Mouse (Mus musculus): ENCODE data around the gene Klhl3. TPM values are rescaled to one million over a fixed set of nuclear protein-coding genes. Genes with fewer than 3 reads are reported as not detected.
A peak's percentile ranks its signal among the peaks of the same experiment; 100 is the strongest.
"Not testable (repeated sequence)": the region's sequence is repeated elsewhere in the genome, so short reads cannot be mapped to it uniquely, and the experiment has no call there.

Klhl3 gene
- total RNA-seq (2021) = 10 to 100 TPM; 45.2 to 47.4 TPM

DNA sequence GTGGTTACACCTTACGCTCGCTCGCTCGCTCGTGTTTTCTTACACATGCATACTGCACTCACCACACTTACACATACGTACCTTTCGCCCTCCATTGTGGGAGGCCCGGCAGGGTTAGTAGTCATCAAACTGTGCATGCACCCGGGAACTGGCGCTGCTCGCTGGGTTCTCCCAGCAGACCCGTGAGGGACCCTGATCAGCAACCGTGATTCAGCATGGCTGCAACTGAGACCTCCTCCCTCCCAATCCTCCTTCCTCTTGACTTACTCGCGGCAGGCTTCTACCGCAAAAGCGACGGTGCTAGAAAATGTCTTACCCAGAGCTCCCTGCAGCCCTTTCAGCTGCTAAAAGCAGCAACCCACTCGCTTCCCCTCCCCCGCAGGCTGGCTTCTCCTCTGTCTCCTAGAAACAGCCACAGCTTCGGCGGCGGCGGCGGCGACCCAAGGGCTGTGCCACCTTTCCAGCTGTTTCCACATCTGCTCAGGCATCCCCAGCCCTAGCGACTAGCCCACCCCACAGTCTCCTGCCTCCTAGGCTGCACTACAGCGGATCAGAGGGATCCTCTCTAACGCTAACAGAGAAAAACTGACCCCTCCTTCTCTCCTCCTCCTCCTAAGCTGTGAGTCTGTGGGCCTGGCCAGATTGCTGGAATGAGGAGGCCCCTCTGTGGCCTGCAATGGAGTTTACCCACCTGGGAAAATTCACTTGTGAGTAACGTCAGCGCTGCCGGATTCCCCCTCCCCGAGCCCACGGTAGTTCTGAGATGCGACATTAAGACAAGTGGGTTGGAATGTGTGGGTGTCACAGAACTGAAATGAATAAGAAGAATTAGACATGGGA, at the start of gene Klhl3:
Gene Klhl3, minus strand, starts transcription at position 532 of the 840 bp plus-strand sequence.
- DNase-seq (ENCODE audit: extremely low spot score in 1 of 2, low spot score in 1 of 2) = peak; percentile 69 to 75

DNA sequence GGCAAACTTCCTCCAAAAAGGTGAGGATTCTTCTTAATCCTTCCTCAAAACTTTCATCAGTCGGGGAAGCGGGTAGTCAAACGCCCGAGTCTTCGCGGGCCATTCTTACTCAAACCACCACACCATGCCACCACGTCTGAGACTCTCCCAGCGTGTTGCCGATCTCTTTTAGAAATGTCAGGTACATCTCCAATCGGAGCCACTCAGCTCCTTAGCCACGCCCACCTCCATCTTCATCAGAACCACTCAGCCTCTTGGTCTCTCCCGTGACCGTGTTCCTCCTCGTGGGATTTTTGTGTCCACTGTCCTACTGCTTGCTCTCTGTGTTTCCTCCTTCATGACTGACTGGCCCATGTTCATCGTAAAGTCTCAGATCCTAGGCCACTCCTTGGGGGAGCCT, 47.4 kb upstream of the Klhl3 start:
- no peak for DNase-seq (ENCODE audit: extremely low spot score in 1 of 2, low spot score in 1 of 2)

DNA sequence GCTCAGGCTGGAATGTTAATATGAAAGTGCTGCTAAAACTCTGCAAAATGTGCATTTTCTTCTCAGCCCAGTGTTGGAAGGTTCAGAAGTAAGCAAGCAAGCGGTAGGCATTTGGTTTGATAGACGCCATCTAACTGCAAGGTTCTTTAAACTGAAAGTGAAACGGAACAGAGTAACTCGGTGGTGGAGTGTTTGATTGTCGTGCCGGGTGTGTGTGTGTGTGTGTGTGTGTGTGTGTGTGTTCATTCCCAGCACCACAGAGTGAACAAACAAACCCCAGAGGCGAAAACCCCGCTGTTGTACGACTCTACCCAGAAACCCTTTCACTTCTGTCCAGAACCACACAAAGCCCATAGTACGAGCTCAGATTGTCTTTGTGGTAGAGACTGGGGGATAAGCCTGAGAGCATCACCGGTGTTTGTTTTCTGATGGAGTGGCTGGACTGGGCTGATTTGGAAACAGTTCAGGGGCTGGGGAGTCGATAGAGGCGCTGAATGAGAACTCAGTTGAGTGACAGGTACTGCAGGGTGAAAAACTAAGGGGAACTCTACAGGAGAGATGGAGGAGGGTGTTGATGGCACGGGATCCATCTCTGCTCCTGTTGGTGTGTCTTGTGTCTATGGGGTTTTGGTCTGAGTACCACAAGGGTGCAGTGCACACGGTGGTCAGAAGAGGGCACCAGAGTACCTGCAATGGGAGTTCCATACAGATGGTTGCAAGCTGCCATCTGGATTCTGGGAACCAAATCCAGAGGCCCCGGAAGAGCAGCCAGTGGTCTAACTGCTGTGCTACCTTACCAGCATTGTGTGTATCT, 44.9 kb upstream of the Klhl3 start:
- DNase-seq (ENCODE audit: extremely low spot score in 1 of 2, low spot score in 1 of 2) = peak; percentile 81 to 91

DNA sequence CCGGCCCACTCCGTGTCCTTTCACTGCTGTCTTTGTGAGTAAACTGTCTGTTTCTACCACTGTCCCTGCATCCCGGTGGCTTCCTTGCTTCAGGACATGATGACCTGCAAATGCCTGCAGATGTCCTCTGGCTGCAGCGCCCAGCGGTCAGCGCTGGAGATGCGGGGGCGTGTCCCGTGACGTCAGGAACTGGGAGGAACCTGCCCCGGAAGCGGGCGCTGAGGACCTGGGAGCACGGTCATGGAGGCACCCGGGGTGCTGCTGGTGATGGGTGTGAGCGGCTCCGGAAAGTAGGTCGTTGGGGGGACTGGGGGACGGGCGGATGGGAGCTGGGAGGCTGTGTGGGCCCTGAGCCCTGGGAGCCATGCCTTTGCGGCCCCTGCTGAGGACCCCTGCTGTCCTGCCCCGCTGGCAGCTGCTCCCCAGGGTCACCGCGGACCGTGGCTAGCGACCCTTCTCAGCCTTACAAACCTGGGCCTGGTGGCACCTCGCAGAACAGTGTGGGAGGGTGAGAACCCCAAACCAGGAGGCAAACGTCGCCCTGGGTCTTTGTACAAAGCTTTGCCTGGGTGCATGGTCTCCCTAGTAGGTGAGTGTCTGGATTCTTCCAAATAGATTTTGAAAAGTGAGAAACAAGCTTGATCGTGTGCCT, 44.2 kb upstream of the Klhl3 start, which contains the start of gene Idnk:
Gene Idnk, plus strand, starts transcription at position 203 of the 652 bp plus-strand sequence.
- DNase-seq (ENCODE audit: extremely low spot score in 1 of 2, low spot score in 1 of 2) = peak; percentile 58 to 75

DNA sequence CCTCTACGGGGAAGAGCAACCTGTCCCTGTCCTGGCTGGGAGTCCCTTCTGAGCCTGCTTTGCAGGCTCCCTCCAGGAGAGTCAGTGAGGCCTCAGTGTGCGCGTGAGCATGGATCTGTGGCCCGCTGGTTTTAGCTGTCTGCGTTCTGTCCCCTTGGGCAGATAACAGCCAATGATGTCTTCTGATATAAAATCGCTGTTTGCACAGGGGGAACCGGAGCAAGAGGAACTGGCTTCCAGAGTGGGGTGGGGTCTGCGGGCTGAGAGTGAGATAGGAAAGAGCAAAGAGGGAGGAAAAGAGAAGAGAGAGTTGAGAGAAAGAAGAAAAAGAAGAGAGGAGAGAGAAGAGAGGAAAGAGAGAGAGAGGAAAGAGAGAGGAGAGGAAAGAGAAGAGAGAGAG, 43.6 kb upstream of the Klhl3 start:
- peak in 1 of 2 experiments; percentile 13 for DNase-seq (ENCODE audit: extremely low spot score in 1 of 2, low spot score in 1 of 2)

DNA sequence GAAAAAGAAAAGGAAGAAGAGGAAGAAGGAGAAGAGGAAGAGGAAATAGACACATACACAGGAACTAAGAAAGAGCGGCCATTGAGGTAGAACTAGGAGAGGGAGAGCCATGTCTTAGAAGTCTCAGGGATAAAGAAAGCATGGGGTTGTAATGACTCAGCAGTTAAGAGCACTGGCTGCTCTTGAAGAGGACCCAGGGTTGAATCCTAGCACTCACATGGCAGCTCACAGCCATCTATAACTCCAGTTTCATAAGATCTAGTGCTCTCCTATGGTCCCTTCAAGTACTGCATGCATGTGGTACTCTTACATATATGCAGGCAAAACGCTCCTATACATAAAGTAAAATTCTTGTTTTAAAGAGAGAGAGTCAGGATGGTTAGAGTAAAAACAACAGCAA, 42.6 kb upstream of the Klhl3 start:
- no peak for DNase-seq (ENCODE audit: extremely low spot score in 1 of 2, low spot score in 1 of 2)

DNA sequence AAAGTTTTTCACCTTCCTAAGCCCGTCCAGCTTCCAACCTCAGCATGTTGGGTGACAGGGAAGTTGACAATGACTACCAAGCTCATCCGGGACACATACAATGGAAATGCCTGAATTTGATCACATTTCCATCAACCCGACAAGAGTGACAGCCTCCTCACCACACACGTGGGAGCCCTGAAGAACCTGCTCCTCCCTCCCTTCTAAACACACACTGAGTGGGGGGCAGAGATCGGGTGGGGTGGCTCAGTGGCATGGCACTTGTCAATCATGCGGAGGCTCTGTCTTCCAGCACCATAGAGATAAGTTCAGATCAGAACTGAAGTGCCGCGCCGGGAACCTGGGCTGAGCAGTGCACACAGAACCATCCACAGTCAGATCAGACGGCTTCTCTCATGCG, 37.0 kb upstream of the Klhl3 start:
- no peak for DNase-seq (ENCODE audit: extremely low spot score in 1 of 2, low spot score in 1 of 2)

DNA sequence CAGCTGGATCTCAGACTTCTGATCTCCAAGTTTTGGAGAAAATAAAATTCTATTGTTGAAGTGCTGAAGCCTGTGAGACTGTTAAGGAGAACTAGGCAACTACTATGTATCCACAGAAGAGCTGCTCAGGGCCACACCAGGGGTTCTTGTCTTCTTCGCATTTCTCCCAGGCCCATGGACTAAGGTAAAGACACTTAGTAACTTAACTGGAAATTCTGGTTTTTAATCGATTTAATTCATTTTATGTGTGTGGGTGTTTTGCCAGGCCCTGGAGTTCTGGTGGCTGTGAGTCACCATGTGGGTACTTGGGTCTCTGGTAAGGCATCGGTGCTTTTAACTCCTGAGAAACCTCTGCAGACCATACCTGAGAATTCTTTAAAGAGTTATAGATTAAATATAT, 36.2 kb upstream of the Klhl3 start:
- DNase-seq (ENCODE audit: extremely low spot score in 1 of 2, low spot score in 1 of 2) = no peak

DNA sequence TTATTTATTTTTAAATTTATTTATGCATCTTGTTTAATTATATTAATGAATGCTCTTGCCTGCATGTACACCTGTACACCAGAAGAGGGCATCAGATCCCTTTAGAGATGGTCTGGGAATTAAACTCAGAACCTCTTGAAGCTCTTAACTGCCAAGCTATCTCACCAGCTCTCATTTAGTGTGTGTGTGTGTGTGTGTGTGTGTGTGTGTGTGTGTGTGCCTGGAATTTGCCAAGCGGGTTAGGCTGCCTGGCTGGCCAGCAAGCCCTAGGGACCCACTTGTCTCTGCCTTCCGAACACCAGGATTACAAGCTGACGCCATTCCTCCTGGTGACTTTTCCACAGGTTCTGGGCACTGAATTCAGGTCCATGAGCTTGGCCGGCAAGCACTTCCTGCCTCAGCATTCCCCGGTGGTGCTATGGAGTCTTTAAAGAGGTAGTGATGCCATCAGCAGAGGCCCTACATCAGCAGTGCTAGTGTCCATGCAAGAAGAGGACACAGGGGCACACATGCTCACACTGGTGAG, 35.7 kb upstream of the Klhl3 start:
- no peak for DNase-seq (ENCODE audit: extremely low spot score in 1 of 2, low spot score in 1 of 2)

DNA sequence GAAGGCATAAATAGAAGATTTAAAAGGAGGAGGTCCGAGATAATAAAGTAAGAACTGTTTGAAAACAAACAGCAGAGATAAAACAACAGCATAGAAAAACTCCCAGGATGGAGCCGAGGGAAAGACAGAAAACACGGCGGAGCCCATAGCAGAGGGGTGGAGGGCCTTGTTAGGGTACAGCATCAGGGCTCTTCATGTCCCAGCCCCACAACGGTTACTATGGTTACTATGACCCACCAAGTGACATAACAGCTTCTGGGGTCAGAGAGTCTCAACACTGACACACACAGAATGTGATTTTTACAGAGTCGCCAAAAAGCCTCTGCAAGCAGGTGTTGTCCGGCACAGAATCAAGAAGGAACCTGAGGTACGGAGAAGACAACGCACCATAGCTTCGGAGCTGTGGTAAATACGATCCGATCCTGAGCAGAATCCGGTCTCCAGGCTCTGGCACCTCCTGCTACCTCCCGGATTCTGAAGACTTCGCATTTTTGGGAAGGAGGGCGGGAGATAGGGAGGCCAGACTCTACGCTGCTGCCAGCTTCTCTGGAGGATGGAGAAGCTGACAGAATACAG, 35.0 kb upstream of the Klhl3 start:
- DNase-seq (ENCODE audit: extremely low spot score in 1 of 2, low spot score in 1 of 2) = peak in 1 of 2 experiments; percentile 19

DNA sequence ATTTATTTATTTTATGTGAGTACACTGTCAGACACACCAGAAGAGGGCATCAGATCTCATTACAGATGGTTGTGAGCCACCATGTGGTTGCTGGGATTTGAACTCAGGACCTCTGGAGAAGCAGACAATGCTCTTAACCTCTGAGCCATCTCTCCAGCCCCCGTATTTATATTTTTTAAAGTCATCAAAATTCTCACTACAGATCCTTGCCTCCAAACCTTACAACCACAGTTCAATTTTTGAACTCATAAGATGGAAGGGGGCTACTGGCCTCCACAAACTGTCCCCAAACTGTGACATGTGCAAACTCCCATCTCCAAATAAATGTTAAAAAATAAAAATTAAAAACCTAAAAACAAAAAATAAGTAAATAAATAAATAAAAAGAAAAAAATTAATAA, 34.4 kb upstream of the Klhl3 start:
- no peak for DNase-seq (ENCODE audit: extremely low spot score in 1 of 2, low spot score in 1 of 2)

DNA sequence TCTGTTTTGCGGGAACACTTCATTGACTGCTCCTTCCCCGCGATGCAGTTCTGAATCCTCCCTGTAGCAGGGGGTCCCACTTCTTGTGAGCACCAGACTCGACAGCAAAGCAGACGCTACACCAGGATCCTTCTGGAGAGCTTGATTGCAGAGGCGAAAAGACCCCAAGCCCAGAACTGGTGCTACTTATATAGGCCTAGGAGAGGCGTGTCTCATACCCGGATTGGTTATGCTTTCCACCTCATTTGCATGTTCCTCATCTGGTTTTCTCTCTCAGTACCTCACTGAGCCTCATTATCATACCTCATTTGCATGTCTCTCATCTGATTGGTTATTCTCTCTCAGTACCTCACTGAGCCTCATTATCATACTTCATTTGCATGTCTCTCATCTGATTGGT, 33.2 kb upstream of the Klhl3 start:
- DNase-seq (ENCODE audit: extremely low spot score in 1 of 2, low spot score in 1 of 2) = not testable (repeated sequence)

DNA sequence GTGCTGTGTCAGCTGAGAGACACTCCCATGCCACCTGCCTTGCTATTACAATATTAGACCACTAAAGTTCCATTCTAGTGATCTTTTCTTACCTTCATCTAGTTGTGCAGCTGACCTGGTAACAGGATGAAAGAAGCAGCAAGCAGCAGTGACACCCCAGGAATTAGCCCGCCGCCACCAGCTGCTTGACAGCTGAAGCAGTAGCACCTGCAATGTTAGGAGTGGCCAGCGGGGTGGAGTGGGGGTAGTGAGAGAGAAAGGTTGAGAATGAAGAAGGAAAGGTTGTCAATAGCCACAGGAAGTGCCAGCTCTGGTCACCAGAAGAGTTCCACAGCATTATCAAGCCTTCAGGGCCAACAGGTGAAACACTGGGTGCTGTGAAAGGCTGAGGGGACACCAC, 18.3 kb upstream of the Klhl3 start:
- no peak for DNase-seq (ENCODE audit: extremely low spot score in 1 of 2, low spot score in 1 of 2)

DNA sequence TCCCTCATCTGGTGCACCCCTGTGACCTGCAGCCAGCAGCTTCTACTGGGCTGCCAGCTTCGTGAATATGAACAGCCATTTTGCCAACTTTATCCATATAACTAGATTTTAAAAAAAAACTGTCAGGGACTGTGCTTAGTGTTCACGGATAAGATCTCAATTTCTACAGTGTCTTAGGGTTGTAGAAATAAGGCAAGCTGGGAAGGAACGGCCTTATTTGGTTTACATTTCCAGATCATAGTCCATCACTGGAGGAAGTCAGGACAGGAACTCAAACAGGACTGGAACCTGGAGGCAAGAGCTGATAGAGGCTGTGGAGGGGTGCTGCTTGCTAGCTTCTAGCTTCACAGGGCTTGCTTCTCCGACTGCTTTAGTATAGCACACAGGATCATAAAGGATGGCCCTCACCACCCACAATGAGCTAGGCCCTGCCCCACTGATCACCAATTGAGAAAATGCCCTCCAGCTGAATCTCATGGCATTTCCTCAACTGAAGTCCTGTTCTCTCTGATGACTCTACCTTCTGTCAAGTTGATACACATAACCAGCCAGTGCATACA, 16.4 kb upstream of the Klhl3 start:
- DNase-seq (ENCODE audit: extremely low spot score in 1 of 2, low spot score in 1 of 2) = no peak

DNA sequence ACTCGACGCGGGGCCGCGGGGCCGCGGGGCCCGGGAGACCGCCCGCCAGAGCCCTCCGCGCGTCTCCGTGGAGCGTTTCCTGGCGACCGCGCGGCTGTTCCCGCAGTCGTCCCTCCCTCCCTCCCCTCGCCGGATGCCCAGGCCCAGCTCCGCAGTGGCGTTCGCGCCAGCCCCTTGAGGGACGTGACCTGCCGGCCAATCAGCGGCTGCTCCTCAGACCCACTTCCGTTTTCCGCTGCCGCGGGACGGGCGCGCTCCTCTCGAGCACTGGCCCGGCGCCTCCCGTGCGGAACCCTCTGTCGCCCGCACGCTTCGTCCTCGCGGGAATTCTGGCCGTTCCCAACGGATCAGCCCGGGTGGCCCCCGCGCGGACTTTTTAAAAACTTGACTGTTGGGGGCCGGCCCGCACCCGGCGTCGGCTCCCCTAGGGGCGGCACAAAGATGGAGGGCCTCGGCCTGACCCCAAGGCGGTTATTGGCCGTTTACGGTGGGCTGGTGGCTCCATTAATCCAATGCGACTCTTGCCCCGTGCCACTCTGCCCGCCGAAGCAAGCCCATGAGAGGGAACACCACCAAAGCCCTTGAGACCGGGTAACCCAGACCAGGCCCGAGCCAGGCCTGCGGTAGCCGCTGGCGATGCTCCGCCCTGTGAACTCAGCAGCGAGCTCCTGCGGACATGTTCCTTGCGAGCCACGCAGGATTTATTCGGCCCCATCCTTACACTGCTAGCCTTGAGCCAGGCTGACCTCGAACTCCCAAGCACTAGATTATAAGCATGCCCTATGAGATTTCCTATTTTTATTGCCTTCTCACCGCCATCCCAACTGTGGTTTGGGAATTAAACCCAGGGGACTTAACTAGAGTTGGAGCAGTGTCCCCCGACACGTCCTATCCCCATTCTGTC, 15.6 kb upstream of the Klhl3 start:
- DNase-seq (ENCODE audit: extremely low spot score in 1 of 2, low spot score in 1 of 2) = peak; percentile 86 to 93

DNA sequence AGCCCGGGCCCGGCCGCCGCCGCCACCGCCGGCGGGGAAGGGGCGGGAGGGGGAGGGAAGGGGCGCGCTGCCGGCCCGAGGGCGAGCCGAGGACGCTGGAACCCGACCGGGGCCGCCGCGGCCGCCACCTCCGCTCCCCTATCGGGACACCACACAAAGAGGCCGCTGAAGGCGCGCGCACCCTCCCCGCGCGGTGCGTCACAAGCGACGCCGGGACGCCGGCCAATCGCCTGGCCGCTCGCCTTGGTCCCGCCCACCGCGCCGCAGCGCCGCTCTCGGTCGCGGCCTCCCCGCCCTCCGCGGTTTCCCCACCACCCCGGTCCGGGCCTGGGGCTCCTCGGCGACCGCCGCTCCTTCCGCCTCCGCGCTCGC, 15.0 kb upstream of the Klhl3 start, which contains the start of gene Hnrnpa0:
Gene Hnrnpa0, minus strand, starts transcription at position 161 of the 372 bp plus-strand sequence.
- peak; percentile 92 to 98 for DNase-seq (ENCODE audit: extremely low spot score in 1 of 2, low spot score in 1 of 2)

DNA sequence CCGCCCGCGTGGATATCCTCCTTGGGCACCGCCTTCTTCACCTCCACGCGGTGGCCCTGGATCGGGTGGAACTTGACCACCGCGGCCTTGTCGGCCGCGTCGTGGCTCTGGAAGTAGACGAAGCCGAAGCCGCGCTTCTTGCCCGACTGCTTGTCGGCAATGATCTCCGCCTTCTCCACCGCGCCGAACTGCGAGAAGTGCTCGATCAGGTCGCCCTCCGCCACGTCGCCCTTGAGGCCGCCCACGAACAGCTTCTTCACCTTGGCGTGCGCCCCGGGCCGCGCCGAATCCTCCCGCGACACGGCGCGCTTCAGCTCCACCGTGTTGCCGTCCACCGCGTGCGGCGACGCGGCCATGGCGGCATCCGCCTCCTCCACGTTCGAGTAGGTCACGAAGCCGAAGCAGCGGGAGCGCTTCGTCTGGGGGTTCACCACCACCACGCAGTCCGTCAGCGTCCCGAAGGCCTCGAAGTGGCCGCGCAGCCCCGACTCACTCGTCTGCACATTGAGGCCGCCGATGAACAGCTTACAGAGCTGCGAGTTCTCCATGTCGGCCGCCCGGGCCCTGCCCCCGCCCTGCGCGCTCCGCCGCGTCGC, 14.5 kb upstream of the Klhl3 start:
- peak; percentile 48 to 81 for DNase-seq (ENCODE audit: extremely low spot score in 1 of 2, low spot score in 1 of 2)

All from layer of hippocampus, postnatal 25 days (tissue).